Mouse (Mus musculus) neural tube, embryonic 13.5 days (tissue): ENCODE measurements around the gene Pdlim5. TPM values are rescaled to one million over a fixed set of nuclear protein-coding genes. Genes with fewer than 3 reads are reported as not detected.
A peak's percentile ranks its signal among the peaks of the same experiment; 100 is the strongest.
"Not testable (repeated sequence)": the region's sequence is repeated elsewhere in the genome, so short reads cannot be mapped to it uniquely, and the experiment has no call there.

Experiments used
- ATAC-seq: fragments of 200-750 bp; cut with Nextera tagmentation; 2 replicates; pipeline ENCODE4 v1.8.0; 2017; ENCODE audit warnings: low read depth, mild to moderate bottlenecking, moderate TSS enrichment, moderate library complexity
- H3K27ac ChIP-seq: fragments of 300-500 bp; sonication (generic); replicated peaks from 2 replicates; pipeline ENCODE4 v1.5.1; 2015; ENCODE audit warnings: moderate library complexity, mild to moderate bottlenecking, inconsistent platforms
- H3K27me3 ChIP-seq: fragments of 300-500 bp; sonication (generic); 2 replicates; pipeline ENCODE4 v1.6.1; 2015; ENCODE audit warnings: mild to moderate bottlenecking, inconsistent platforms
- H3K36me3 ChIP-seq: fragments of 300-500 bp; sonication (generic); 2 replicates; pipeline ENCODE4 v1.6.1; 2015; ENCODE audit warnings: mild to moderate bottlenecking, inconsistent platforms
- H3K4me1 ChIP-seq: fragments of 300-500 bp; sonication (generic); replicated peaks from 2 replicates; pipeline ENCODE4 v1.6.1; 2015; ENCODE audit warnings: inconsistent platforms
- H3K4me2 ChIP-seq: fragments of 300-500 bp; sonication (generic); 2 replicates; pipeline ENCODE4 v1.6.1; 2015; ENCODE audit warnings: inconsistent platforms, mild to moderate bottlenecking, moderate library complexity
- H3K4me3 ChIP-seq: fragments of 300-500 bp; sonication (generic); 2 replicates; pipeline ENCODE4 v1.5.1; 2015; ENCODE audit warnings: mild to moderate bottlenecking, inconsistent platforms
- H3K9ac ChIP-seq: fragments of 300-500 bp; sonication (generic); 2 replicates; pipeline ENCODE4 v1.6.1; 2015; ENCODE audit warnings: moderate library complexity, mild to moderate bottlenecking, inconsistent platforms
- H3K9me3 ChIP-seq: fragments of 300-500 bp; sonication (generic); 2 replicates; pipeline ENCODE4 v1.6.1; 2016; ENCODE audit warnings: inconsistent platforms
- WGBS: fragments of 180-500 bp; shearing (Covaris S2); methylation state at CpG from one replicate; pipeline ENCODE4 v1.1.7; 2015; 5-methylcytosine and 5-hydroxymethylcytosine counted together
- polyA plus RNA-seq: library from polyadenylated mRNA; unstranded; fragments of >200 nt; fragmentation: Nextera tagmentation; extraction: Ambion mirVana; gene quantifications from 2 replicates; pipeline ENCODE4 v1.2.1, GENCODE M21; 2015

The Pdlim5 gene
- 13.5 and 16.2 TPM in 2 replicates for polyA plus RNA-seq

DNA sequence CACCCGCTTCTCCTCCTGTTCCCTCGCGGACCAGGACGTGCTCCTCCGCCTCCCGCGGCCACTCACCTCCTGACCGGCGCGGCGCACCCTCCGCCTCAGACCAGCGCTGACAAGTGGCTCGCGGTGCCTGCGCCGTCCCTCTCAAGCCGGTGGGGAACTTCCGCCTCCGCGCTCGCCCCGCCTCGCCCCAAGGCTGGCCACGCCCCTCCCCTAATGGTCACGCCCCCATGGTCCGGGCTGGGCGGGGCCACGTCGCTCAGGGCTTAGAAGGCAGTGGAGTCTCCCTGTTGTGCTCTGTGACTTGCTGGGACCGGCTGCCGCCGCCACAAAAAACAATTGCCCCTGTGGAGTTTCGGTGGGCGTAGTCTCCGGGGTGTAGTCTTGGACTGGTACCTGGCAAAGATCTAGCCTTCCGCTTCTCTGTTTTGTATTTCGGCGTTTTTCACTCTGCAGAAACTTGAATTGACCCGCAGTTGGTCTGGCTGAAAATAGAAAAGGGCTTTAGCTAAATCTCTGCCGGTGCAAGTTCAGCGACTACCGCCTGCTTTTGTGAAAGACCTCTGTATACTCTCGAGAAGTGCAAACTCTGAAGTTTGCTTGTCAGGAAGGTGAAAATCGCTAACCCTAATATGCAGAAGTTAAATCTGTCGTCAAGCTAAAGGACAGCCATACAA is at the start of gene Pdlim5:
TSS of gene Pdlim5 (minus strand) at position 177 of the 674 bp plus-strand sequence.
- Histone ChIP-seq H3K4me2 (peak within 1 kb of the TSS; percentile 84), H3K36me3 (no peaks in the 10 kb centered on the region), H3K27me3 (peaks cover 9% of the 10 kb centered on the region; the same call in 1 of the 2 replicates), H3K4me3 (peak within 1 kb of the TSS; percentile 83), H3K9ac (peak within 1 kb of the TSS; percentile 76), H3K4me1 (peaks cover 7% of the 10 kb centered on the region; the same call in 1 of the 2 replicates), H3K9me3 (no peaks in the 10 kb centered on the region), H3K27ac (peak within 1 kb of the TSS; percentile 65)
- peak; percentile 99 for ATAC-seq
- 1% methylated on average over 45 of the region's 46 CpGs for WGBS

DNA sequence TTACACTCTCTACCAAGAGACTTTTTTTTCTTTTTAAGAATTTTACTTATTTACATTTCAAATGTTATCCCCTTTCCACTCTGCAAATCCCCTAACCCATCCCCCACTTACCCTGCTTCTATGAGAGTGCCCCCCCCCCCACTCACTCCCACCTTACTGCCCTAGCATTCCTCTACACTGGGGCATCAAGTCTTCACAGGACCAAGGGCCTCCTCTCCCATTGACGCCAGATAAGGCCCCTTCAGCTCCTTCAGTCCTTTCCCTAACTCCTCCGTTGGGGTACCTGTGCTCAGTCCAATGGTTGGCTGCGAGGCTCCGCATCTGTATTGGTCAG is 48.2 kb upstream of the Pdlim5 start:
- H3K9ac ChIP-seq = no peak overlapping the region
- H3K27ac ChIP-seq = no peak overlapping the region
- no peak overlapping the region for H3K4me2 ChIP-seq
- H3K4me1 ChIP-seq = peaks cover 8% of the 10 kb centered on the region
- no peaks in the 10 kb centered on the region for H3K36me3 ChIP-seq
- 41% methylated on average over 4 of the region's 4 CpGs for WGBS
- ATAC-seq = no peak
- no peaks in the 10 kb centered on the region; the same call in 1 of the 2 replicates for H3K27me3 ChIP-seq
- no peaks in the 10 kb centered on the region for H3K9me3 ChIP-seq
- H3K4me3 ChIP-seq = no peak overlapping the region

DNA sequence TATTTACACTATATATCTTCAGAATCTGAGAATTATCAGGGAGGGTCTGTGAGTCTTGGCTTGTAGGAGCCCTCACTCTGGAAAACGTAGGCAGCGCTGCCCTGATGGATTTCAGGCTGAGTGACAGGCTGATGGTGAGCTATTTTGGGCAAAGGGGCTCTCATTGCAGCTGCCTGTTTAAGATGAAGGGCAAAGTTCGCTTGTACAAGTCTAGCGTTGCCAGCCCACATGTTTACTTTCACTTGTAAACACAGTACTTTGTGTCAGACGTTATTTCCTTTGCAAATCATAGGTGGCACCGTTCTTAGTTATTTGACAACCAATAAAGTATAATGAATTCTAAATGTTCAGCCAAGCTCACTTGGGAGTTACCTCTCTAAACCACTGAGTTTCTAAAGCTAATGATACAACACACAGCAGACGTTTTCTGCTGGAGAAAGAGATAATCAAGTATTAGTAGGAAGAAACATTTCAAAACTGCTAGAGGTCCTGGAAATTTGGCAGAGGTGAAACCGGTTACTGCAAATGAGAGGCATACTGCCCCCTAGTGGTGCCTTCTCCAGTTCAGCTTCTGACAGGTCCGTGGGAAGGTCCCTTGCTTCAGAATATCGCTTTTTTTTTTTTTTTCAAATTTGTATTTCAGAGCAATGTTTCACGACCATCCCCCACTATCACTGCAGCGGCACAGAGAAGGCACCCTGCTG is 47.7 kb upstream of the Pdlim5 start:
- H3K4me2 ChIP-seq = no peak overlapping the region
- 16% methylated on average over 12 of the region's 12 CpGs for WGBS
- H3K9ac ChIP-seq = no peak overlapping the region

GRCm38 (mm10) chr3:142442161-142442560 is 46.7 kb upstream of the Pdlim5 start:
- Histone ChIP-seq H3K4me1 (peaks cover 8% of the 10 kb centered on the region), H3K4me3 (no peak overlapping the region), H3K9me3 (no peaks in the 10 kb centered on the region), H3K36me3 (no peaks in the 10 kb centered on the region), H3K4me2 (no peak overlapping the region), H3K27me3 (no peaks in the 10 kb centered on the region; the same call in 1 of the 2 replicates), H3K9ac (no peak overlapping the region), H3K27ac (no peak overlapping the region)
- no peak for ATAC-seq
- WGBS = 89% methylated on average over 7 of the region's 7 CpGs

More for the DNA sequence above, 47.7 kb upstream of the Pdlim5 start:
- Histone ChIP-seq H3K4me3 (no peak overlapping the region), H3K27me3 (no peaks in the 10 kb centered on the region; the same call in 1 of the 2 replicates), H3K9me3 (no peaks in the 10 kb centered on the region), H3K27ac (no peak overlapping the region), H3K36me3 (no peaks in the 10 kb centered on the region), H3K4me1 (peaks cover 8% of the 10 kb centered on the region)
- ATAC-seq = no peak

- no peak overlapping the region for H3K27ac ChIP-seq
- 69% methylated on average over 5 of the region's 5 CpGs for WGBS
- ATAC-seq = no peak
- H3K4me2 ChIP-seq = no peak overlapping the region
- no peak overlapping the region for H3K4me3 ChIP-seq
- H3K4me1 ChIP-seq = peaks cover 8% of the 10 kb centered on the region
- H3K27me3 ChIP-seq = no peaks in the 10 kb centered on the region; the same call in 1 of the 2 replicates
- no peak overlapping the region for H3K9ac ChIP-seq
- no peaks in the 10 kb centered on the region for H3K9me3 ChIP-seq
- no peaks in the 10 kb centered on the region for H3K36me3 ChIP-seq
Observed at GRCm38 (mm10) chr3:142441142-142441541, 45.6 kb upstream of the Pdlim5 start.

DNA sequence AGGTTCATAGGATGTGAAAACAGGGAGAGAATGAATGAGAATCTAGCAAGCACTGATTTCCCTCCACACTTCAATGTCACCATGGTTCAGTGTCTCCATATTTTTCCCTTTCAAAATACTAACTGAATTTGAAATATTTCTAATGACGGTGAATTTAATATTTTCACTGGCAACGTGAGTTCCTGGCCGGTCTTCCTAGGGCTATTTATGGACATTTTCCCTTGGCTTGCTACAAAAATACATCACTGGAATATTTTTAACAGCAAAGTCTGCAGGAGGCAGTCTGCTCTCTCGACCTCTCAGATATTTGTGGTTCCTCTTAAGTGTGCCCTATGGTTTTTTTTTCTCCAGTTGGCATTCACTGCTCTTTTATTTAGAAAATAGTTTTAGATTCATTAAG is 44.7 kb upstream of the Pdlim5 start:
- Histone ChIP-seq H3K9ac (no peak overlapping the region), H3K27ac (no peak overlapping the region), H3K4me1 (peaks cover 8% of the 10 kb centered on the region), H3K9me3 (no peaks in the 10 kb centered on the region), H3K4me2 (no peak overlapping the region), H3K4me3 (no peak overlapping the region), H3K36me3 (no peaks in the 10 kb centered on the region), H3K27me3 (no peaks in the 10 kb centered on the region; the same call in 1 of the 2 replicates)
- no peak for ATAC-seq
- 74% methylated on average over 4 of the region's 4 CpGs for WGBS

DNA sequence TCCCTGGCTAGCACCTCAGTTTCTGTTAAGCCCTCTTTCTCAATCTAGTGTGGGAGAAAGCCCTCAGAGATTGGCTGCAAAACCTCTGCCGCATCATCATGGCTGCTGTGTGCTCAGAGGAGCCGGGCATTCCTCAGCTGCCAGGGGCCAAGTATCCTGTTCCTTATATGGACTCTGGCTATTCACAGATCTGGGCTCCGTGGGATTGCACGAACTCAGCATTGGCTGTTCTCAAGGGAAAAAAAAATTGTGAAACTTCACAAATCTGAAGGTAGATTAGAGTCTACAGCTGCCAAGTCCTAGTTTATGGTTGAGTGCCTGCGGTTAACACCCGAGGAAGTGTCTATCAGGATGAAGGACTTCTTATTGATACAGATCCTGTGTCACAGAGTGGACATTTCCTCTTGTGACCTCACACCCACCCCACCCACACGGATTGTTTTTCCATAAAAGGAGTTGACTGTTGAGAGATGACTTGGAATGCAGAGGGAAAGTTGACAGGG is 44.1 kb upstream of the Pdlim5 start:
- H3K27me3 ChIP-seq = no peaks in the 10 kb centered on the region; the same call in 1 of the 2 replicates
- H3K9ac ChIP-seq = no peak overlapping the region
- H3K9me3 ChIP-seq = no peaks in the 10 kb centered on the region
- peaks cover 8% of the 10 kb centered on the region for H3K4me1 ChIP-seq
- H3K36me3 ChIP-seq = no peaks in the 10 kb centered on the region
- H3K4me2 ChIP-seq = no peak overlapping the region
- 34% methylated on average over 7 of the region's 7 CpGs for WGBS
- no peak for ATAC-seq
- no peak overlapping the region for H3K4me3 ChIP-seq
- no peak overlapping the region for H3K27ac ChIP-seq

DNA sequence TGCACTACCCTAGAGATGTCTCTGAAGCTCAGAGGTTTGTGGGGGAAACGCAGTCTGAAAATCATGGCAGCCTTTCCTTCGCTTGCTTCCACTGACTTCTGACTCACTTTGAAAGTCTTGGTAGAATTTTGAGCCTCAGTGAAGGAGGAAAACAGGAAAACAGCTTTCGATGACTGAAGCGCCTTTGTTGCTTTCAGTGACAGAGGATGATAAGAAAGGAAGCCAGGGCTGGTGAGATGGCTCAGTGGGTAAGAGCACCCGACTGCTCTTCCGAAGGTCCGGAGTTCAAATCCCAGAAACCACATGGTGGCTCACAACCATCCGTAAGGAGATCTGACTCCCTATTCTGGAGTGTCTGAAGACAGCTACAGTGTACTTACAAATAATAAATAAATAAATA is 43.1 kb upstream of the Pdlim5 start:
- not testable (repeated sequence) for ATAC-seq, H3K27me3 ChIP-seq, H3K4me2 ChIP-seq, H3K4me3 ChIP-seq, H3K4me1 ChIP-seq, H3K9me3 ChIP-seq, H3K36me3 ChIP-seq, H3K9ac ChIP-seq, H3K27ac ChIP-seq
- 93% methylated on average over 8 of the region's 8 CpGs for WGBS

DNA sequence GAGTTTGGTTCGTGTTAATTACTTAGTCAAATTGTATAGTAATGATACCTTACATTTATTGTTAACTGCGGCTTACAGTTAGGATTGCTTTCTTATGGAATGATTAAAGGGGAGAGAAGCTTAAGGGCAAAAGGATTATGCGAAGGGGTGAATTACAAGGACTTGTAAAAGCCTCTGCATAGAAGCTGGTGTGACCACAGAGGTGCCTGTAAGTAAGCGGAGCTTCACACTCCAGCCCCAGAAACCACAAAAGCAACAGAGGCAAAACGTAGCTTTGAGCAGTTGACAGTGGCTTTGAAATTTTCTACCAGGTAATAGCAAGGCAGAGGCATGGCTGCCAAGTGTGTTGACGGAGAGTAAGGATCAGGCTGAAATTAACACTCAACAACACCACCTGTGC is 41.3 kb upstream of the Pdlim5 start:
- ATAC-seq = no peak
- no peaks in the 10 kb centered on the region for H3K36me3 ChIP-seq
- H3K4me1 ChIP-seq = no peaks in the 10 kb centered on the region; the same call in 1 of the 2 replicates
- H3K4me2 ChIP-seq = no peak overlapping the region
- H3K9me3 ChIP-seq = no peaks in the 10 kb centered on the region
- no peak overlapping the region for H3K4me3 ChIP-seq
- WGBS = 37% methylated on average over 6 of the region's 6 CpGs
- no peak overlapping the region for H3K27ac ChIP-seq
- no peak overlapping the region for H3K9ac ChIP-seq
- no peaks in the 10 kb centered on the region; the same call in 1 of the 2 replicates for H3K27me3 ChIP-seq

DNA sequence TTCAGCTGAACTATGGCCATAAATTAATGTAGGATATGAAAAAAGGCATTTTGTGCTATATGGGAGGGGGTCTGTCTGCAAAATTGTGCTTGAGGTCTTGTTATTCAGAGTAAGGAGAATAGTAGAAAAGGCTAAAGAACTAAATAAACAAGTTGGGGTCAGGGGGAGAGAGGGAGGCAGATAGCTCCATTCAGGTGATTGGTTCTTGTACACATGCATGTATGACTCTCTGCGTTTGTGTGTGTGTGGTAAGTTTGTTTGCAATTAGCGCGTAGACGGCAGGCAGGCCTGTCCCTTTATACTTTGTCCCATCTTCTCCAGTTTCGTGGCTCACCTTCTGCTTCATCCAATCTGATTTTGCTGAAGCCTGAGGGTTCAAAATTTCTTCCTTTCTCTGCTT is 40.7 kb upstream of the Pdlim5 start:
- 54% methylated on average over 5 of the region's 5 CpGs for WGBS

GRCm38 (mm10) chr3:142434786-142435168 is 39.3 kb upstream of the Pdlim5 start:
- Histone ChIP-seq H3K36me3 (no peaks in the 10 kb centered on the region), H3K4me3 (no peak overlapping the region), H3K4me1 (no peaks in the 10 kb centered on the region; the same call in 1 of the 2 replicates), H3K27ac (no peak overlapping the region), H3K9ac (no peak overlapping the region), H3K9me3 (no peaks in the 10 kb centered on the region), H3K27me3 (no peaks in the 10 kb centered on the region; the same call in 1 of the 2 replicates), H3K4me2 (no peak overlapping the region)
- WGBS = 51% methylated on average over 4 of the region's 4 CpGs
- ATAC-seq = no peak

More for the DNA sequence above, 40.7 kb upstream of the Pdlim5 start:
- no peaks in the 10 kb centered on the region; the same call in 1 of the 2 replicates for H3K27me3 ChIP-seq
- no peak for ATAC-seq
- no peak overlapping the region for H3K4me2 ChIP-seq
- no peaks in the 10 kb centered on the region for H3K9me3 ChIP-seq
- H3K27ac ChIP-seq = no peak overlapping the region
- no peaks in the 10 kb centered on the region for H3K36me3 ChIP-seq
- no peak overlapping the region for H3K4me3 ChIP-seq
- no peaks in the 10 kb centered on the region; the same call in 1 of the 2 replicates for H3K4me1 ChIP-seq
- no peak overlapping the region for H3K9ac ChIP-seq

DNA sequence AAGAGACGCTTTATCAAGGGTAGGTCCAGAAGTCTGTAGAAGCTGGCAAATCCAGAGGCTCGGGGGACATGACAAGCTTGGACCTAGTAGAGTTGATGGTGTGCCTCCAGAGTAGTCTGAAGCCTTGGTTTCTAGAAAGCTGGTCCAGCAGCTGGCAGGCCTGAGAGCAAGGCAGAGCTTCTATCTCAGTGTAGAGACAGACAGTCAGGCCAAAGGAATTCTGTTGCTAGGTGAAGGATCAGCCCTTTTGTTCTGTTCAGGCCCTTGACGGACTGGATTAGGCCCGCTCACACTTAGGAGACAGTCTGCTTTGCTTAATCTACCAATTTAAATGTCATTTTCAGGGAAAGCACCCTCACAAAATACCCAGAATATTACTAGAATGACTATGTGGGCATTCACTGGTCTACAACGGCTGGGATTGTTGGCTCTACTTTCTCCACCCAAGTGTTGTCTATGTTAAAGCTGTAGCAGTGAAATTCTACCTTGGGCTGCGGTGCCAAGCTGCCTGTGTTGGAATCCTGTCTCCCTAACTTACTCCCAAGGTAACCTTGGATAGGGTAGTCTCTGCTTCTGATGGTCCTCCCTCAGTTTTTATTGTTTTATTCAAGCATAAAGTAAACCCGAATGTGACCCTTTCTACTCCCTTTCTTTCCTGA is 38.8 kb upstream of the Pdlim5 start:
- Histone ChIP-seq H3K4me3 (no peak overlapping the region), H3K9me3 (no peaks in the 10 kb centered on the region), H3K4me1 (no peaks in the 10 kb centered on the region; the same call in 1 of the 2 replicates), H3K4me2 (no peak overlapping the region), H3K27ac (no peak overlapping the region), H3K27me3 (no peaks in the 10 kb centered on the region), H3K36me3 (no peaks in the 10 kb centered on the region), H3K9ac (no peak overlapping the region)
- no peak for ATAC-seq
- 55% methylated on average over 7 of the region's 7 CpGs for WGBS
